Comparison of ENCODE assay signal across 15 mouse cellular contexts in the genomic region with DNA sequence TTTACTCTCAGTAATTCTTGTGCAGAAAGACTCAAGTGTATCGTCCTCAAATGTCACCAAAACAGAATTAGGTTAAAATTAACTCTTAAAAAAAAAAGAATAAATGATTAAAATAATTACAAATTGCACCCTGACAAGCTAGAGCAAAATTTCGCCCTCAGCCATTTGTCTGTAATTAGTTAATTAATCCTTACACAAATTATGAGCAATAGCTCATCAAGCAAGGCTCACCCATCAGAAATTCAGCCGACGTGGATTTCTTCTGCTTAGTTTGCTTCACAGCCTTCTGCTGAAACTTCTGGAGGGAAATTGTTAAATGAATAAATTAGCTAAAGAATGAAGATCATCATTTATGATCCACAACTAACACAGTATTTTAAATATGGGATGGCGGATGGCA.
"Had no signal": no experiment of that assay in that cellular context is flagged by ENCODE, and none has a peak within 500 bp of the region (broad histone marks: within the 10 kb centered on the region; RNA-seq: fewer than 3 reads in every experiment).

No protein-coding gene starts in this region.

- H3K9ac ChIP-seq: liver, embryonic 13.5 days; midbrain, embryonic 13.5 days; stomach, embryonic 15.5 days had no signal

- H3K4me3 ChIP-seq: layer of hippocampus, adult 2 months; liver, embryonic 13.5 days; midbrain, embryonic 13.5 days; myocyte; stomach, embryonic 15.5 days had no signal

- H3K4me1 ChIP-seq: liver, embryonic 13.5 days; midbrain, embryonic 13.5 days; stomach, embryonic 15.5 days had no signal

- ATAC-seq: intestine, postnatal 0 days; midbrain, embryonic 13.5 days had no signal

- H3K9me3 ChIP-seq: liver, embryonic 13.5 days; midbrain, embryonic 13.5 days; stomach, embryonic 15.5 days had no signal

- H3K4me2 ChIP-seq: liver, embryonic 13.5 days; midbrain, embryonic 13.5 days; stomach, embryonic 15.5 days had no signal

- DNase-seq: kidney, adult 2 months; kidney, postnatal 25 days; layer of hippocampus, adult 9-11 months; liver, embryonic 13.5 days; lung, adult 2 months; right cerebral cortex, postnatal 25 days; spleen, adult 18-20 months; thymus, postnatal 25 days had no signal

- H3K27ac ChIP-seq: kidney, postnatal 0 days; layer of hippocampus, adult 2 months; liver, embryonic 13.5 days; macrophage; midbrain, embryonic 13.5 days; stomach, embryonic 15.5 days had no signal

- H3K36me3 ChIP-seq: liver, embryonic 13.5 days; midbrain, embryonic 13.5 days; stomach, embryonic 15.5 days had no signal

- H3K27me3 ChIP-seq: liver, embryonic 13.5 days; midbrain, embryonic 13.5 days; stomach, embryonic 15.5 days had no signal
